Mouse (Mus musculus) erythroblast, adult 5-6 weeks (primary cell): ENCODE measurements around the gene Slc29a1. TPM values are rescaled to one million over a fixed set of nuclear protein-coding genes. Genes with fewer than 3 reads are reported as not detected.

Source experiments
- ATAC-seq: replicated peaks from 2 replicates; pipeline ENCODE4 v1.8.0; 2016; ENCODE audit warnings: moderate number of reproducible peaks, mild to moderate bottlenecking, moderate TSS enrichment, inconsistent platforms; ENCODE audit not compliant: poor library complexity, low FRiP score, severe bottlenecking
- total RNA-seq, 2 experiments: library from RNA; stranded (forward) in 1 of 2; stranded (reverse) in 1 of 2; fragments of 150-400 nt in 1 of 2; fragments of 200-764, 138-1000 nt in 1 of 2; gene quantifications; 2 replicates each; pipeline versions ENCODE4 v1.2.3 to v1.2.4; 2015 to 2017; ENCODE audit warnings: low replicate concordance in 2 of 2

The Slc29a1 gene
- total RNA-seq, 2 experiments from 2014 or later, result 15.9 to 46.5 TPM

DNA sequence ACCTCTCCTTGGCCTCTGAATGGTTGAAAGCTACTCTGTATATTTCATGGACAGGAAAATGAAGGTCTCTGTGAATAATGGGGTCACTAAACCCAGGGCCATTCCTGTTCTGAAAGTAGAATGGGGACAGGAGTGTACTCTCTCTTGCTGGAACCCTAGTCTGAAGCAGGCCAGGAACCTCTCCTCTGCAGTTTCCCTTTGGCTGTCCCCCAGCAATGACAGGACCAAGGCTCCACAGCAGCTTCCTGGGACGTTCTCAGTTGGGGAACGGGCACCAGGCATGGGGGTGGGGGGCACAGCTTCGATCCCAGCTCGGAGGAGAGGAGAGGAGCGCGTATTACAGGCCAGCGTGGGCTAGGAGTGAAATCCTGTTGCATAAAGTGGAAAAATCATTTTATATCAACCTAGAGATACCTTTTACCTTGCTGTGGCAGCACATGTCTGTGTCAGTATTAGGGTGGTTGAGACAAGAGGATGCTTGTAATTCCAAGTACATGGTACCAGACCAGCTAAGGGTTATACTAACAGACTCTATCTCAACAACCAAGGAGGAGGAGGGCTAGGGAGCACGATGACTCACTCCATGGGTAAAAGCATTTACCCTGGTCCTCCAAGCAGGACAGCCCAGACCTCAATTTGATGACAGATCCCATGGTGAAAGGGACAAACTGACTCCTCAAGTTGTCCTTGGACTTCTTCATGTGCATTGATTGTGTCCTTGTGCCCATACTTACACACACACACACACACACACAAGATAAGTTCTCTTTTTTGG, 24.1 kb downstream of the Slc29a1 start:
- ATAC-seq, result no peak

- ATAC-seq, result peak; percentile 40
Observed at GRCm38 (mm10) chr17:45574129-45574761, 25.2 kb downstream of the Slc29a1 start.

DNA sequence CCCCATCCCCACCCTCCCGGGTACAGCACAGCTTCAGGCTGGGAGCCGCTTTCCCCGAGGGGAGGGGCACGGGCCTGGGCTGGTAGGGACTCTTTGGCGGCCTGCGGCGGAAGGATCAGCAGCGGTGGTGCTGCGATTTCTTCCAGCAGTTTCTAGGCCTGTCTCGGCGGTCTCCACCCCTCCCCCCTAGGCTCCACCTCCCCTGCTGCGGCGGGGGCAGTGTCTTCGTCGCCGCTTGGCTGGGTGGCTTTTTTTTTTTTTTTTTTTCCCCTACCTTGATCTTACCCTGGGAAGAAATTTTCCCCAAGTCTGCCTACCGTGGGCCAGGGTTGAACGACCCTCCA, 25.7 kb downstream of the Slc29a1 start:
- ATAC-seq, result peak; percentile 77

GRCm38 (mm10) chr17:45573087-45573779, 26.2 kb downstream of the Slc29a1 start, which contains the start of gene Hsp90ab1:
Gene Hsp90ab1, minus strand, starts transcription at chr17:45573271.
- peak; percentile 85 for ATAC-seq

GRCm38 (mm10) chr17:45572103-45573086, 27.0 kb downstream of the Slc29a1 start:
- ATAC-seq, result peak; percentile 52

DNA sequence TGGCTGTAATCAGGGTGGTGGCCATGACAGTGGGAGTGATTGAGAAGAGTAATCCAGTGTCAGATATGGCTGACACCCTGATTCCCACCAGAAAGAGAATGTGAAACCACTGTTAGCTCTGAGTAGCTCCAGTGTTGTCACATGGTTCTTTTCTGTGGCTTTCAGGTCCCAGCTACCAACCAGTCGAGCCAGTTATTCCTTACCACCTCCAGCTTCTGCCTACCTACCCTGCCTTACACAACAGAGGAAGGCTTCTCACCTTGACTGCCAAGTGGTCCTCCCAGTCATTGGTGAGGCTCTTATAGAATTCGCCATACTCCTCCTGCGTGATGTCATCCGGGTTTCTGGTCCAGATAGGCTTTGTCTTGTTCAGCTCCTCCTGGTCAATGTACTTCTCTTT, 29.4 kb downstream of the Slc29a1 start:
- no peak for ATAC-seq

DNA sequence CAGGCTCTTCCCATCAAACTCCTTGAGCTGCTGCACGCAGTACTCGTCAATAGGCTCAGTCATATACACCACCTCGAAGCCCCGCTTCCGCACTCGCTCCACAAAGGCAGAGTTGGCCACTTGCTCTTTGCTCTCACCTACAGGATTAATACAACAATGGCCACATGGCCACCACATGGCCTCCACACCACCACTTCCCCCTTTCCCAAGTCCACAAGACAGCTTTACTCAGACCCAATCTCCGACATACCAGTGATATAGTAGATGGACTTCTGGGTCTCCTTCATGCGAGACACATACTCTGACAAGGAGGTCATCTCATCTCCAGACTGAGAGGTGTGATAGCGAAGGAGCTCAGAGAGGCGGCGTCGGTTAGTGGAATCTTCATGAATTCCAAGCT, 30.4 kb downstream of the Slc29a1 start:
- ATAC-seq, result no peak

GRCm38 (mm10) chr17:45567162-45567601, 32.2 kb downstream of the Slc29a1 start:
- no peak for ATAC-seq

DNA sequence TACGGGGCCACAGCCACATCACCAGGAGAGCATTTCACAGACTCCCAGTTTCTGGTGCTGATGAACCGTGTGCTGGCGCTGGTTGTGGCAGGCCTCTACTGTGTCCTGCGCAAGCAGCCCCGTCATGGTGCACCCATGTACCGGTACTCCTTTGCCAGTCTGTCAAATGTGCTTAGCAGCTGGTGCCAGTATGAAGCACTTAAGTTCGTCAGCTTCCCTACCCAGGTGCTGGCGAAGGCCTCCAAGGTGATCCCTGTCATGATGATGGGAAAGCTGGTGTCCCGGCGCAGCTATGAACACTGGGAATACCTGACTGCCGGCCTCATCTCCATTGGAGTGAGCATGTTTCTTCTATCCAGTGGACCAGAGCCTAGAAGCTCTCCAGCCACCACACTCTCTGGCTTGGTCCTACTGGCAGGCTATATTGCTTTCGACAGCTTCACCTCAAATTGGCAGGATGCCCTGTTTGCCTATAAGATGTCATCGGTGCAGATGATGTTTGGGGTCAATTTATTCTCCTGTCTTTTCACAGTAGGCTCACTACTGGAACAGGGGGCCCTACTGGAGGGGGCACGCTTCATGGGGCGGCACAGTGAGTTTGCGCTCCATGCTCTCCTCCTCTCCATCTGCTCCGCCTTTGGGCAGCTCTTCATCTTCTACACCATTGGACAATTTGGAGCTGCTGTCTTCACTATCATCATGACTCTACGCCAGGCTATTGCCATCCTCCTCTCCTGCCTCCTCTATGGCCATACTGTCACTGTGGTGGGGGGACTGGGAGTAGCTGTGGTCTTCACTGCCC, 32.8 kb downstream of the Slc29a1 start:
- no peak for ATAC-seq

DNA sequence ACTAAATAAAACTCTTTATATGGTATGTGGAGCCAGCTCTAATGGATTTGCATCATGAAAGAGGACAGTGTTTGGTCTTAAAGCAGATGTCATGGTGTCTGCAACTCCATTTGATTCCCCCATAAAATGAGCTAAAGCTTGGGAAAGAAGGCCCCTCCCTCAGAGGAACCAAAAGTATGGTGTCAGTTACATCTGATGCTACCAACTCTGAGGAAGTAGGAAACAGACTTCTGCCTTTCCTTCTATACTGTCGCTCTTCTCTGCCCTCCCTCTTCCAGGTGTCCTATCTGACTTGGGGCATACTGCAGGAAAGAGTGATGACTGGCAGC, 33.4 kb downstream of the Slc29a1 start:
- ATAC-seq, result no peak

DNA sequence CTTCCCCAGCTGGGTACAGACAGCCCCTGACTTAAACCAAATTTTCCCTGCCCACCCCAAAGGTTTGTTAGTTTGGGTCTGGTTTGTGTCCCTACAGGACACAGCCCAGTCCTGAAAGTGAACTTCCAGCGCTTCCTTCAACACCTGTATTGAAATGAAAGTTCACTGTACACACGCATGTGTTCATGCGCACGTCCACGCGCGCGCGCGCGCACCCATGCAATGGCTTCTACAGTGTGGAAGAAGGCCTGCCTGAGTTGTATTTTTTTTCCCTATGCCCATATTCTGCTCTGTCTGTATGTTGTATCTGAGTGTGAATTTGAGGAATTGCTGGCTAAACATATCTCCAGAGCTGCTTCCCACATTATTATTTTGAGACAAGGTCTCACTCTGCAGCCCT, 34.3 kb downstream of the Slc29a1 start:
- ATAC-seq, result no peak

DNA sequence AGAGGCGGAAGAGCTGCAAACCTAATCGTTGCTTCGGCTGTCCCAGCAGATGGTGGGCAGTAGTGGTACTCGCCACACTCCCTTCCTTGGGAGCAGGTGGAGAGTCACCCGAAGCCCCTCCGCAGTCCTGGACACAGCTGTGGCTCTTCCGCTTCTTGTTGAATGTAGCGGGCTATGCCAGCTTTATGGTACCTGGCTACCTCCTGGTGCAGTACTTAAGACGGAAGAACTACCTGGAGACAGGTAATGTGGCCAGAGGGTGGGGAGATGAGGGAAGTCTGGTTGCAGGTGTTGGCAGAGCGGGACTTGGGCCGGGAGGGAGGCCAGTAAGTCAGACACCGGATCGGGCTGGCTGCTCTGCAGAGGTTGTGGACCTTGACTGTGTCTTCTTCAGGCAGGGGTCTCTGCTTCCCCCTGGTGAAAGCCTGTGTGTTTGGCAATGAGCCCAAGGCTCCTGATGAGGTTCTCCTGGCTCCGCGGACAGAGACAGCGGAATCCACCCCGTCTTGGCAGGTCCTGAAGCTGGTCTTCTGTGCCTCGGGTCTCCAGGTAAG, 34.8 kb downstream of the Slc29a1 start:
- 0 out of 2 replicates have a peak, but pooled peaks have one; percentile 23 for ATAC-seq

DNA sequence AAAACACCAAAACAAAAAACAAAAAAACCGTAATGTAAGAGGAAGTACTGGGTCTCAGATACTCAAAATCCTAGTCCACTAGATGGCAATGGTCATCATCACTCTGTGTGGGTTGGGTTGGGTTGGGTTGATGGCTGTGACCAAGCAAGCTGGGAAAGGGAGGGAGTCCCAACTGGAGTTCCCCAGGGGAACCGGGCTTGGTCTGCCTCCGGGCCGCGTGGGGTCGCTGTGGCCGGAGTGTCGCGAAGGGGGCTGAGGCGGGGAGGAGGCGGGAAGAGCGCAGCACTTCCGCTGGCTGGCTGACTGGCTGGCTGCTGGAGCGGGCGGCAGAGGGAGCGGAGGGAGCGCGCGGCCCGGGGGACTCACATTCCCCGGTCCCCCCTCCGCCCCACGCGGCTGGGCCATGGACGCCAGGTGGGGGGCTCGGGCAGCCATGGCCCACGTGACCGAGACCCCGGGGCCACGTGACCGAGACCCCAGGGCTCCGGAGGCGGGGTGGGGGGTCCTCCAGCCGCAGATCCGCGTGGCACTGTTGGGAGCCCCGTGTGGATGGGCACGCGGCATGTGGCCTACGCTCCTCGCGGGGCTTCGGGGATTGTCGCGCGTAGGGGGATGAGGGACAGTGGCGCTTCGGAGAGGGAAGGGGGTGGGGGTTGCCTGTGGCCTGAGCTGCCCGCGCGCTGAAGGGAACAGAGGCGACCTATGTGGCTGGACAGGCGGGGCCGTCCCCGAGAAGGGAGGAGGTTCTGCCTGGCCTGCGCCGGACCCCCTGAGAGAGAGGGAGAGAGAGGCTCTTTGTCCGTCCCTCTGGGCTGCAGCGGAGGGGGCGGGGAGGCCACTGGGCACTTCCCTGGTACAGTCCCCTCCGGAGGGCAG, 35.5 kb downstream of the Slc29a1 start, which contains the start of gene Slc35b2:
TSS of gene Slc35b2 (plus strand) at position 220 of the 876 bp plus-strand sequence.
- peak; percentile 69 for ATAC-seq

DNA sequence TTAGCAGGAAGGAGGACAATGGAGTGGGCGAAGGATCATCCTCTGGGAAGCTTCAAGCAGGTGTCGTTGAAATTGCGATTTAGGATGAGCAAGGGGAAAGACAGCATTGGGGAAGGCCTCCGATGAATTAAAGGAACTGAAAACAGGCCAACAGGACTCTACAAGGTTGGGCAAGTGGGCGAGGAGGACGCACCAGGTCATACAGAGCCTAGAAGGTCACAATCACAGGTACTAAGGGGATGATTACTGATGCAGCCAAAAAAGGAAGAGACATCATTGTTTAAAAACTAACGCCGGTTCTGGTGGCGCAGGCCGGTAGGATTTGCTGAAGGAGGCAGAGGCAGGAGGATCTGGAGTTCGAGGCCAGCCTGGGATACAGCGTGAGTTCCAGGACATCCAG, 36.2 kb downstream of the Slc29a1 start:
- ATAC-seq, result no peak

- no peak for ATAC-seq
Observed at GRCm38 (mm10) chr17:45559732-45560525, 39.5 kb downstream of the Slc29a1 start.

GRCm38 (mm10) chr17:45557998-45558862, 41.2 kb downstream of the Slc29a1 start:
- no peak for ATAC-seq
